Mouse (Mus musculus) ES-E14 (cell line): ENCODE measurements around the gene Zmiz1.

Experiments
- CHD2 ChIP-seq: IDR thresholded peaks from 2 replicates; pipeline ENCODE4 v1.6.1; 2014; ENCODE audit warnings: mild to moderate bottlenecking, low read depth, low read length, inconsistent platforms
- HCFC1 ChIP-seq: IDR thresholded peaks from 2 replicates; pipeline ENCODE4 v1.6.1; 2012; ENCODE audit warnings: low read length, inconsistent platforms, borderline replicate concordance; ENCODE audit not compliant: insufficient read depth
- MAFK ChIP-seq: IDR thresholded peaks from 2 replicates; pipeline ENCODE4 v1.6.1; 2014; ENCODE audit warnings: mild to moderate bottlenecking, low read depth, low read length, inconsistent platforms; ENCODE audit not compliant: insufficient read depth
- ZC3H11A ChIP-seq: IDR thresholded peaks from 2 replicates; pipeline ENCODE4 v1.6.1; 2012; ENCODE audit warnings: low read depth, mild to moderate bottlenecking, inconsistent platforms, low read length, borderline replicate concordance
- ZNF384 ChIP-seq: IDR thresholded peaks from 2 replicates; pipeline ENCODE4 v1.6.1; 2012; ENCODE audit warnings: low read depth, low read length, inconsistent platforms

DNA sequence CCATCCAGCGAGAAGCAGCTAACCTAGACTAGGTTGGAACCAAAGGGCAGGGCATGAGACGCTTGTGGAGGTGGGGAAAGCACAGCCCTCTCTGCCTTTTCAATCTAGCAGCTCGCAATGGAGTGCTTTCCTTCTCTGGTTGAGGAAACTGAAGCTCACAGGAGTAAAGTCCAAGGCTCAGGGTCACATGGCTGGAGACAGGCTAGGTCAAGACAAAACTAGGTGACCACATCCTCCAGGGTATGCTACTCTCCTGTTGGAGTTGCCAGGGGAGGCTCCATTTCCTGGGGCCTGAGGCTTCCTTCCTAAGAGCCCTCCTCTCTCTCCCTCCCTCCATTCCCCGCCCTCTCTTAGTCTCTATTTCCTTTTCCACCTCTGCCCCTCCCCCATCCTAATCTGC is 135.6 kb downstream of the Zmiz1 start:
- TF ChIP-seq ZC3H11A, result no peak
- TF ChIP-seq ZNF384, result no peak
- no peak for TF ChIP-seq CHD2
- no peak for TF ChIP-seq HCFC1
- TF ChIP-seq MAFK, result no peak
